Mouse (Mus musculus) monocyte, adult 2 months (primary cell): Measurements from ENCODE around the gene Hspa1l.
"Not testable (repeated sequence)": the region's sequence is repeated elsewhere in the genome, so short reads cannot be mapped to it uniquely, and the experiment has no call there.

Experiments
- DNase-seq, 2 experiments: peaks; one replicate each; pipeline ENCODE4 v3.0.0; 2022; ENCODE audit warnings: low spot score in 2 of 2, low read depth in 1 of 2

Gene Hspa1l

GRCm38 (mm10) chr17:35002153-35002865, 29.8 kb downstream of the Hspa1l start:
- DNase-seq, result no peak

- DNase-seq, result no peak
Observed at GRCm38 (mm10) chr17:35003022-35003838, 30.7 kb downstream of the Hspa1l start.

DNA sequence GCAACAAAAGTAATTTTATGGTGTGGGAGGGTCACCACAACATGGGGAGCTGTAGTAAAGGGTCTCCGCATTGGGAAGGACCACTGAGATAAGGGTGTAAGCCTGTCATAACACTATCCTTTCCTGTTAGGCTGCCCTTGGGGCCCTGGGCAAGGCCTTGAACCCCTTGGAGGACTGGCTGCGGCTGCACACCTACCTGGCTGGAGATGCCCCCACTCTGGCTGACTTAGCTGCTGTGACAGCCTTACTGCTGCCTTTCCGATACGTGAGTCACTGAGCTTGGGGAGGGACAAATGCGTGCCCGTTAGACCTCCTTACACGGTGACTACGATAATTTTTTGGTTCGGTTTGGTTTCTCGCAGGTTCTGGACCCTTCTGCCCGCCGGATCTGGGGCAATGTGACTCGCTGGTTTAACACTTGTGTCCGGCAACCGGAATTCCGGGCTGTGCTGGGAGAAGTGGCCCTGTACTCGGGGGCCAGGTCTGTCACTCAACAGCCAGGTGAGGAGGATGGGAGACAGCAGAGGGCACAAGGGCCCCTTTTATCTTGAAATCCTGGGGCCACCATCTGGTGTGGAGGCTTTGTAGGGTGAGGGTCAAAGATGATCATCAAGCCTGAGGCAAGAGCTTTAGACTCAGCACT, 31.7 kb downstream of the Hspa1l start:
- no peak for DNase-seq

DNA sequence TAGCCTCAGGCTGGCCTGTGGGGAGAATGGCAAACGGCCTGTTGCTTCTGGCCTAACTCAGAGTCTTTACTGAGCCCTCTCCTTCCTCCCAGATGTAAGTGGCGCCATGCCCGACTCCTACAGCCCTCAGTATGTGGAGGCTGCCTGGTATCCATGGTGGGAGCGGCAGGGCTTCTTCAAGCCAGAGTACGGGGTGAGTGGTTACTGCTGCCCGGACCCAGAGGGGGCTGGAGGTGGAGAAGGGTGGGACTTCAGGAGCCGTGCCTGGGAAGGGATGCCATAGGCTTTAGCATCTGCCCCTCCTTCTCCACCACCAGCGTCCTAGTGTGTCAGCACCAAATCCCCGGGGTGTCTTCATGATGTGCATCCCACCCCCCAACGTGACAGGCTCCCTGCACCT, 32.7 kb downstream of the Hspa1l start:
- no peak for DNase-seq

DNA sequence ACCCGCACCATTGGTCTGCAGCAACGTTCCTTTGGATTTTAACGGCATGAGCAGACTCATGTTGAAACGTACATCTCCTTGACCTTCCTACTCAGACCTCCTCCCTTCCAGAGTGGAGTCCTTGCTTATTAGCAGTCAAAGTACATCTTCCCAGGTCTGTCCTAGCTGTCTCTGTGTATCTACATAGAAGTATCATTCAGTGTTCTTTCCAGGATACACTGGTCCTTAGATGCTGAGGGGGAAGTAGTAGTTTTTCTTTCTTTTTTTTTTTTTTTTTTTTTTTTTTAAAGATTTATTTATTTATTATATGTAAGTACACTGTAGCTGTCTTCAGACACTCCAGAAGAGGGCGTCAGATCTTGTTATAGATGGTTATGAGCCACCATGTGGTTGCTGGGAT, 33.4 kb downstream of the Hspa1l start:
- DNase-seq, result not testable (repeated sequence)

GRCm38 (mm10) chr17:35007387-35007991, 35.0 kb downstream of the Hspa1l start:
- no peak for DNase-seq

- no peak for DNase-seq
Observed at GRCm38 (mm10) chr17:35009586-35009985, 37.1 kb downstream of the Hspa1l start.

GRCm38 (mm10) chr17:35011440-35011839, 38.9 kb downstream of the Hspa1l start:
- no peak for DNase-seq

DNA sequence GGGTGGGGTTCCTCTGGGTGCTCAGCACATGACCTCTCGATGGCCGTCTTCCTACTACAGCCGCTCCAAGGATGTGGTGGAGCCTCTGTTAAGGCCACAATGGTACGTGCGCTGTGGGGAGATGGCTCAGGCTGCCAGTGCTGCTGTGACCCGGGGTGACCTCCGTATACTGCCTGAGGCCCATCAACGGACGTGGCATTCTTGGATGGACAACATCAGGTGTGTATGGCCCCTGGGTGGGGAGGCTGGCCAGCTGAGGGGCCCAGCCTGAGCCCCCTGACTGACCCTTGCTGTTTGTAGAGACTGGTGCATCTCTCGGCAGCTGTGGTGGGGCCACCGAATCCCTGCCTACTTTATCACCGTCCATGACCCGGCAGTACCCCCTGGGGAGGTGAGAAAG, 39.9 kb downstream of the Hspa1l start:
- no peak for DNase-seq

- no peak for DNase-seq
Observed at GRCm38 (mm10) chr17:35013221-35013620, 40.7 kb downstream of the Hspa1l start.

- DNase-seq, result no peak
Observed at GRCm38 (mm10) chr17:35015296-35015695, 42.8 kb downstream of the Hspa1l start.

GRCm38 (mm10) chr17:35016376-35016775, 43.9 kb downstream of the Hspa1l start, which contains the start of gene Vwa7:
Vwa7 (plus strand) TSS chr17:35016579.
- no peak for DNase-seq

DNA sequence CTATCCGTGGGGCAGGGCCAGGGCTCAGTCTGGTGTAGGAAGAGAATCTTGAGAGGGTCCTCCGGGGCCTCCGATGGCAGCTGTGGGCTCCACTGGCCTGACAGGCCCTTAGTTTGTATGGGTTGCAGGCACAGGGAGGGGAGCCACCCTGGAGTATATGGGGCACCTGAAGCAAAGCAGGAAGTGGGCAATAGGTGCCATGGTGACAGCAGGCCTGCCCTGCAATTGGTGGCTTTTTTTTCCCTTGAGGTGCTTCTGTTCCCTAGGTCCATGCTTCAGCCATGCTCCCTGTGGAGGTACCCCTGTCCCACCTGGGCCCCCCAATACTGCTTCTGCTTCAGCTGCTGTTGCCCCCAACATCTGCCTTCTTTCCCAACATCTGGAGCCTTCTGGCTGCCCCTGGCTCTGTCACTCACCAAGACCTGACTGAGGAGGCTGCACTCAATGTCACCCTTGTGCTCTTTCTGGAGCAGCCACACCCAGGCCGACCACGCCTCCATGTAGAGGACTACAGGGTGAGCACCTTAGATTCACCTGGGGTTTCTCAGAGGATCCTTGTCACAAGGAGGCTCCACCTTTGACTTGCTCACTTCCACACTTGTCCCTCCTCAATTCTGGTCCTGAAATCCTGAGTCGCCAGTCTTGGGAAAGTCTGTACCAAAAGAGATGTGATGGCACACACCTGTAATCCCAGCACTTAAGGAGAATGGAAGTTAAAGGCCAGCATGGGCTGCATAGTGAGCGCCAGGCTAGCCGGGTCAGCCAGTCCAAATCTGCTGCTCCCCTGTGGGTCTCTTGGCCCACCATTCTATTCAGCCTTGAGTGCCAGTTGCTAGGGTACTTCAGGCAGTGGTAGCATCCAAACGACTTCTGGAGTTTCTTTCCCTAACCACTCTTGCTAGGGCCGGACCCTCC, 44.5 kb downstream of the Hspa1l start:
- no peak for DNase-seq

GRCm38 (mm10) chr17:35017706-35018030, 45.2 kb downstream of the Hspa1l start:
- DNase-seq, result no peak

GRCm38 (mm10) chr17:35018171-35018570, 45.7 kb downstream of the Hspa1l start:
- no peak for DNase-seq

GRCm38 (mm10) chr17:35019894-35020293, 47.4 kb downstream of the Hspa1l start:
- no peak for DNase-seq

GRCm38 (mm10) chr17:35020551-35020950, 48.0 kb downstream of the Hspa1l start:
- no peak for DNase-seq

- DNase-seq, result peak; percentile 53 to 73
Observed at GRCm38 (mm10) chr17:35021163-35021808, 48.8 kb downstream of the Hspa1l start.

- DNase-seq, result no peak
Observed at GRCm38 (mm10) chr17:35021842-35022477, 49.5 kb downstream of the Hspa1l start.
